Mouse (Mus musculus): ENCODE data around the gene Ccp110. TPM values are rescaled to one million over a fixed set of nuclear protein-coding genes. Genes with fewer than 3 reads are reported as not detected.

Gene Ccp110
- total and polyA plus RNA-seq, 2 experiments from 2014 or later = 16.1 to 24.6 TPM

DNA sequence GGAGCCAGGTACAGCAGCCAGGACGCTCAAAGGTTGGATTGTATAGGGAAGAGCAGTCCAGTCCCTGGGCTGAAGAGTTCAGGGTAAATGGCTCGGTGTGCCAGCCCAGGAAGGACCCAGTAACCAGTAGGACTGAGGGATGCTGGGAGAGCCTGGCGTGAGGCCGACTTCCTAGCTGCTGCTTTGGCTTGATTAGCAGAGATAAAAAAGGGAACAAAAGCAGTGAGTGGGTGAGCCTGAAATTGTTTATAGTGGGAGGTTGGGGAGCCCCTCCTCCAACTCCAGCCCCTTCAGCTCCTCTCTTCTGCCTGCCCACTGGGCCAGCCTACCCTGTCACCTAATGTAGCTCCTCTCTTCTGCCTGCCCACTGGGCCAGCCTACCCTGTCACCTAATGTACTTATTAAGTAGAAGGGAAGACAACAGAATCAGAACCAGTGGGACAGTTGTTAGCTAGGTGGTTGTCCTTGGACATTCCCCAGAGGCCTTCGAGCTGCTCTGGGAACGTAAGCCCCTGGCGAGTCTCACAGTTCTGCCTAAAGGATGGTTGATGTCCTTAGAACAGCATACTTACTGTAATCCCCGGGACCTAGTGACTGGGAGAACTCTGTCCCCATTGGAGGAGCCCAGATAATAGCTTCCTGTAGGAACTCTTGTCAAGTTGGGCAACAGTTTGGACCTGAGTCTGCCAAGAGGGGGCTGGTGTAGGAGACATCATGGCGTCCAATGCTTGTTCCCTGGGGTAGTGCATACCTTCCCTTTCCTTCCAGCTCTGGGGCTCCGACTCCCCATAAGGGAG is 65.4 kb downstream of the Ccp110 start:
- Histone ChIP-seq H3K4me3 (ENCODE audit: low read length) (no peak overlapping the region), H3K4me2 (ENCODE audit: low read depth, low read length) (no peak overlapping the region), H3K9me3 (ENCODE audit: low read length) (no peaks in the 10 kb centered on the region), H3K27ac (0 out of 2 replicates have a peak overlapping the region, but pooled peaks have one; percentile 7), H3K36me3 (ENCODE audit: insufficient read depth, low read length) (peaks cover 32% of the 10 kb centered on the region), H3K9ac (replicated peaks; ENCODE audit: low read length) (no peak overlapping the region), H3K4me1 (ENCODE audit: insufficient read depth, low read length) (no peaks in the 10 kb centered on the region), H3K27me3 (ENCODE audit: insufficient read depth, low read length) (no peaks in the 10 kb centered on the region)
- ATAC-seq (no peak), DNase-seq (ENCODE audit: low spot score) (no peak)
- TF ChIP-seq CTCF (IDR thresholded peaks at IDR 0.05; ENCODE audit: low read depth) = no peak
- 78% methylated on average over 10 of the region's 10 CpGs for WGBS

DNA sequence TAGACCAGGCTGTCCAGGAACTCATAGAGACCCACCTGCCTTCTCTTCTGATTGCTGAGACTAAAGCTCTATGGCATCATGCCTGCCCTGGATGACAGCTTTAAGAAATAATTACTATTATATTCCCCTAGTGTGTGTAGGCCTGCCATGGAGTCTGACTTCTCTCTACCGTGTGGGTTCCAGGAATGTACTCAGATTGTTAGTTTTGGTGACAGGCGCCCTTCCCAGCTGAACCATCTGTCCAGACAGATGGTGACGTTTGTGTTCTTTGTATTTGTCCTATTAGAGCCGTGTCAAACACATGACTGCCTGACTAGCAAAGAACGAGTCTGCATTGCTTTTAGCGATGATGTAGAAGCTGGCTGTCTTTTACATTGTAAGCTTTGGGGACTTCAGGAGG is 66.2 kb downstream of the Ccp110 start:
- peak; percentile 73 for DNase-seq (ENCODE audit: low spot score)
- H3K4me1 ChIP-seq (ENCODE audit: insufficient read depth, low read length) = no peaks in the 10 kb centered on the region
- no peak overlapping the region for H3K4me3 ChIP-seq (ENCODE audit: low read length)
- H3K27me3 ChIP-seq (ENCODE audit: insufficient read depth, low read length) = no peaks in the 10 kb centered on the region
- H3K4me2 ChIP-seq (ENCODE audit: low read depth, low read length) = no peak overlapping the region
- H3K9ac ChIP-seq (replicated peaks; ENCODE audit: low read length) = no peak overlapping the region
- peak overlapping the region; percentile 7; the same call in 1 of the 2 replicates for H3K27ac ChIP-seq
- no peak for TF ChIP-seq CTCF (IDR thresholded peaks at IDR 0.05; ENCODE audit: low read depth)
- WGBS = 31% methylated on average over 6 of the region's 6 CpGs
- peak; percentile 46 for ATAC-seq
- H3K9me3 ChIP-seq (ENCODE audit: low read length) = no peaks in the 10 kb centered on the region
- H3K36me3 ChIP-seq (ENCODE audit: insufficient read depth, low read length) = peaks cover 31% of the 10 kb centered on the region

DNA sequence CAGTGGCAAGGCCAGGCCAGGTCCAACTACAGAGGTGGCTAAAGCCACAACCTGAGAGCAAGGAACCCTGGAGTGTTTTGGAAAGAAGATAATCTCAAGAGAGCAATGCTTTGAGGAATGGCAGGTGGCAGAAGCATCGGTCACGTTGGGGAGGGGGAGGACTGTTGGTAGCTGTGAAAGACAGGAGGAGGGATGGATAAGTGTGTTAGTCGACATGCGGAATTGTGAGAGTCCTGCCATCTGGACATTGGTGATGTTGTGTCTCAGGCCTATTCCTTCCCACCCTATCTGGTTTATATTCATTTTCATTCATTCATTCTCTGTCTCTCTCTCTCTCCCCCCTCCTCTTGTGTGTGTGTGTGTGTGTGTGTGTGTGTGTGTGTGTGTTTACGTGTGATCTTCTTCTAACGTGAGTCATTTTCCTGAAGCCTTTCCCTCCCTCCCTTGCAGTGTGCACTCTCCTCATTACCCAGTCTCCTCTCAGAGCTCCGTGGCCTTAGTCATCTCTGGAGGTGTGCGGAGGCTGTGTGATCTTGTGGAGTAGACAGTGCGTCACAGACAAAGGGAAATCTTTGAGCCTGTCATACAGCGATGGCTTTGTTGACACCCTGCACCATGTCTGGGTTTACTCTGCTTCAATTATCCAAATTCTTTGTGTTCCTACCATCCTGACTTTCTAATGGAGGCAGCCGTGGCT is 71.1 kb downstream of the Ccp110 start:
- no peaks in the 10 kb centered on the region for H3K27me3 ChIP-seq (ENCODE audit: insufficient read depth, low read length)
- 85% methylated on average over 11 of the region's 11 CpGs for WGBS
- H3K4me2 ChIP-seq (ENCODE audit: low read depth, low read length) = no peak overlapping the region
- peaks cover 26% of the 10 kb centered on the region for H3K36me3 ChIP-seq (ENCODE audit: insufficient read depth, low read length)
- H3K4me1 ChIP-seq (ENCODE audit: insufficient read depth, low read length) = no peaks in the 10 kb centered on the region
- no peaks in the 10 kb centered on the region for H3K9me3 ChIP-seq (ENCODE audit: low read length)
- no peak for DNase-seq (ENCODE audit: low spot score)
- ATAC-seq = no peak
- TF ChIP-seq CTCF (IDR thresholded peaks at IDR 0.05; ENCODE audit: low read depth) = no peak
- H3K4me3 ChIP-seq (ENCODE audit: low read length) = no peak overlapping the region
- H3K27ac ChIP-seq = no peak overlapping the region
- no peak overlapping the region for H3K9ac ChIP-seq (replicated peaks; ENCODE audit: low read length)

DNA sequence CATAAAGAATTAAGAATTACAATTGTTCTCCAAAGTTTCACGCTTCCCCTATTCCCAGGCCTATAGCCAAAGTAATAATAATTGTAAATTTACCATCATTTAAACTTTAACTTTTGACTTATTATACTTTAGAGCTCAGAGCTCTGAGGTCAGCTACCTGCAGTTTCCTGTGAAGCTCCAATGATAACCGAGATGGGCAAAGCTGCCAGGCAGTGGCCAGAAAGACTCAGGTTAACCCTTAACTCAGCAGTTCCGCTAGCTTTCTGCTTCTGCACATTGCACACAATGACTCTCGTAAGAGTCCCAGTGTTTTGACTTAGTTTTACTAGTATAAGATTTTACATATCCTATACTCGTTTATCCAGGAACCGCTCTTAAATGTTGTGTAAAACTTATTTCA is 73.7 kb downstream of the Ccp110 start:
- 85% methylated on average over 6 of the region's 6 CpGs for WGBS
- H3K9ac ChIP-seq (replicated peaks; ENCODE audit: low read length) = no peak overlapping the region
- no peak overlapping the region for H3K27ac ChIP-seq
- no peak overlapping the region for H3K4me2 ChIP-seq (ENCODE audit: low read depth, low read length)
- no peaks in the 10 kb centered on the region for H3K9me3 ChIP-seq (ENCODE audit: low read length)
- H3K4me3 ChIP-seq (ENCODE audit: low read length) = no peak overlapping the region
- no peaks in the 10 kb centered on the region for H3K4me1 ChIP-seq (ENCODE audit: insufficient read depth, low read length)
- ATAC-seq (no peak), DNase-seq (ENCODE audit: low spot score) (no peak)
- no peaks in the 10 kb centered on the region for H3K27me3 ChIP-seq (ENCODE audit: insufficient read depth, low read length)
- no peak for TF ChIP-seq CTCF (IDR thresholded peaks at IDR 0.05; ENCODE audit: low read depth)
- peaks cover 25% of the 10 kb centered on the region; the same call in 1 of the 2 replicates for H3K36me3 ChIP-seq (ENCODE audit: insufficient read depth, low read length)

Other genes starting within 250 kb of the Ccp110 start
- gene Itpripl2, start 220.6 kb upstream of the Ccp110 start, total RNA-seq (2014; rRNA removed) = 4.5 and 6.1 TPM in 2 replicates
- gene Itpripl2, start 220.6 kb upstream of the Ccp110 start, polyA plus RNA-seq (2015; fragmentation: Nextera tagmentation; extraction: Ambion mirVana) = 0.66 and 0.73 TPM in 2 replicates
- gene Coq7, start 179.2 kb upstream of the Ccp110 start, total RNA-seq (2014; rRNA removed) = 32.0 and 35.8 TPM in 2 replicates
- 154 and 157 TPM in 2 replicates for gene Coq7, start 179.2 kb upstream of the Ccp110 start, polyA plus RNA-seq (2015; fragmentation: Nextera tagmentation; extraction: Ambion mirVana)
- gene Tmc7, start 127.8 kb upstream of the Ccp110 start, total RNA-seq (2014; rRNA removed) = 11.8 and 14.3 TPM in 2 replicates
- gene Tmc7, start 127.8 kb upstream of the Ccp110 start, polyA plus RNA-seq (2015; fragmentation: Nextera tagmentation; extraction: Ambion mirVana) = 4.9 and 5.3 TPM in 2 replicates
- 0.29 and 0.73 TPM in 2 replicates for gene Tmc5, start 115.3 kb upstream of the Ccp110 start, total RNA-seq (2014; rRNA removed)
- 0.24 and 0.25 TPM in 2 replicates for gene Tmc5, start 115.3 kb upstream of the Ccp110 start, polyA plus RNA-seq (2015; fragmentation: Nextera tagmentation; extraction: Ambion mirVana)
- 347 and 382 TPM in 2 replicates for gene Gde1, start 6.8 kb upstream of the Ccp110 start, total RNA-seq (2014; rRNA removed)
- 284 and 285 TPM in 2 replicates for gene Gde1, start 6.8 kb upstream of the Ccp110 start, polyA plus RNA-seq (2015; fragmentation: Nextera tagmentation; extraction: Ambion mirVana)
- gene Vps35l, start 27.7 kb downstream of the Ccp110 start, total RNA-seq (2014; rRNA removed) = 92.1 and 106 TPM in 2 replicates
- 85.6 and 86.8 TPM in 2 replicates for gene Vps35l, start 27.7 kb downstream of the Ccp110 start, polyA plus RNA-seq (2015; fragmentation: Nextera tagmentation; extraction: Ambion mirVana)
- gene Iqck, start 143.2 kb downstream of the Ccp110 start, total RNA-seq (2014; rRNA removed) = 4.6 and 4.8 TPM in 2 replicates
- gene Iqck, start 143.2 kb downstream of the Ccp110 start, polyA plus RNA-seq (2015; fragmentation: Nextera tagmentation; extraction: Ambion mirVana) = 4.4 and 4.9 TPM in 2 replicates
- gene Knop1, start 143.7 kb downstream of the Ccp110 start, total RNA-seq (2014; rRNA removed) = 30.8 and 31.9 TPM in 2 replicates
- 75.6 and 78.9 TPM in 2 replicates for gene Knop1, start 143.7 kb downstream of the Ccp110 start, polyA plus RNA-seq (2015; fragmentation: Nextera tagmentation; extraction: Ambion mirVana)

Measured in hindbrain, postnatal 0 days (tissue).